Mouse (Mus musculus) testis, postnatal 14 days (tissue): ENCODE results near the gene Arid3b.

ENCODE experiments used
- DNase-seq: peaks from one replicate; pipeline ENCODE4 v3.0.0; 2021; ENCODE audit warnings: low spot score

The Arid3b gene

DNA sequence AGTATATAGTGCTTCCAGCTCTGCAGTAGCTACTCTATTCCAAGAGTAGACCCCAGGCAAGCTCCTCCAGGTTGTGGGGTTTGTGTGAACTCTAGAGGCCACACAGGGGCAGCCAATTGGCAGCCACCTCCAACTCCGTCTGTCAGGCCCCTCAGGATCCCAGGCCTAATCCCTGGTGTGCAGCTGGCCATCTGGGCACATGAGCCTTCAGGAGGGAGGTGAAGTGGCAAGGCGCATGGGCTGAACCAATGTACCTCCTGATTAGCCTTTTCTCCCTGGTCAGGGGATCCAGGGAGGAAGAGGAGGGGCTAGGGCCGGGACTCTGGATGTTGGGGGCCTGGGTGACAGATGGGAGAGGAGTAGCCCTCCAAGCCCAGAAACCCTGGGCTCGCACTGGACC is 60.9 kb downstream of the Arid3b start:
- DNase-seq: no peak

DNA sequence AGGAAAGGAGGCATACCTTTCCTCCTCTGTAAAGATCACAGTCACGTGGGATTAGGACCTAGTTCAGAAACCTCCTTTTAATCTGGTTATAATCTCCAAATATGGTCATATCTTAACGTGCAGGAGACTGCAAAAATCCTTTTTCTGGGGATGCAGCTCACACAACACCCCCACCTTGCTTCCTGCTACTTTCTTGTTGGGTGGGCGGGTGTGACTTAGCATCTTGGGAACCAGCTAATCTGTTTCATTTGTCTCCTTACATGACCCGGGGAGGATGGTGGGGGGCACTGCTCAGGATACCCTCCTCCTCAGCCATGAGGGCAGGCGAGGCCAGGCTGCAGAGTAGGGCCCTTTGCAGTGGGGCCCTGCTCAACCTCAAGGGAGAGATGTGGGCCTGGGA is 61.6 kb downstream of the Arid3b start:
- DNase-seq: no peak

GRCm38 (mm10) chr9:57774168-57774567 is 62.4 kb downstream of the Arid3b start:
- DNase-seq: no peak

GRCm38 (mm10) chr9:57773754-57774153 is 62.8 kb downstream of the Arid3b start:
- no peak for DNase-seq

DNA sequence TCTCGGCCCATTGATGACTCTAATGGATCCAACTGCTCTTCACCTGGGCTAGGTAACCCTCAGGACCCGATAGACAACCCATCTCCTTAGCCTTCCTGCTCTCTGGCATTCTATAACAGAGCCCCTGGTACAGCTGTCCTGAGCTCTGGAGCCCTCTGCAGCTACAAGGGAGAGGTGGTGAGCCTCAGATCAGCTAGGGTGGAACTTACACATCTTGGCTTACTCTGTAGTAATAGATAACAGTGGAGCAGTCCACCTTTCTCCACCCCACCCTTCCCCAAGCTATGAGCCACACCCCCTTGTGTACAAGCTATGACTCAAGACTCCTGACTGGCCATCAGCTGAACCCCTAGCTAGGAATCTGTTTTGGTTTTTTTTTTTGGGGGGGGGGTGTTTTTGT is 65.8 kb downstream of the Arid3b start:
- DNase-seq: no peak

DNA sequence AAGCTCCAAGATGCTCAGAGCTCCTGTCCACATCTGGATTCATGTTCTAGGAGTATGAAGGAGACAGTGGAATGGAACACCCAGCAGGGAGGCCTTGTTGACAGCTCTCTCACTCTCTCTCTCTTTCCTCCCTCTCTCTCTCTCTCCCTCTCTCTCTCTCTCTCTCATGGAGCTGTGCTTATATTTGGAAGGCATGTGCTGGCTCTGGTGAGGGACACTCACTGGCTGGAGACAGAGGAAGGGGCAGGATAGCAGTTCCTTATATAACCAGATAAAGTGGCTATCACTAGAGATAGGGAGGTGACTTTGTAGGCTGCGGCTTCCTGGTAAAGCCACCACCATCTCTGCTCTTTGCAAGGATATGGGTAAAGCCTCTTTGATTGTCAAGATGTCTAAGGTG is 66.4 kb downstream of the Arid3b start:
- no peak for DNase-seq

DNA sequence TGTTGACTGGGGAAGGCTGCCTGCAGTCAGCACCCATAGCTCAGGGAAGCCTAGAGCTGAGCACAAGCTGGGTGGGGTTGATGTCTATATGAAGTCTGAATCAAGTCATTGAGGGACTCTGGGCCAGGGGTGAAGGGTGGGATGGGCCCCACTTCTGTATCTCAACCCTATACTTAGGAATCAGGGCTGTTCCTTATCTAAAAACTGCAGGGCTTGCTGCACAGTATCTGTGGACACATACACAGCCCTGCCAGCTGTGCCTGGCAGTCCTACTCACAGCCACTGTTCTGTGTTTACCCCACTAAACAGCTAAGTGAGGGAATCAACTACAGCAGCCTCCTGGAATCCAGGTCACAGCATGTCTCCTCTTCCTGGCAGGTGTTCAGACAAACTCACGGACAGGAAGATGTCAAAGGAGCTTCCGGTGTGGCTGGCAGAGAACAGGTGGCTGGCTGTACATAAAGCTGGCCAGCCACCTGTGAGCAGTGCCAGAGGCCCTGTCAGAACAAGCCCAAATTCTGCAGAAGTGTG is 67.0 kb downstream of the Arid3b start:
- DNase-seq: no peak

DNA sequence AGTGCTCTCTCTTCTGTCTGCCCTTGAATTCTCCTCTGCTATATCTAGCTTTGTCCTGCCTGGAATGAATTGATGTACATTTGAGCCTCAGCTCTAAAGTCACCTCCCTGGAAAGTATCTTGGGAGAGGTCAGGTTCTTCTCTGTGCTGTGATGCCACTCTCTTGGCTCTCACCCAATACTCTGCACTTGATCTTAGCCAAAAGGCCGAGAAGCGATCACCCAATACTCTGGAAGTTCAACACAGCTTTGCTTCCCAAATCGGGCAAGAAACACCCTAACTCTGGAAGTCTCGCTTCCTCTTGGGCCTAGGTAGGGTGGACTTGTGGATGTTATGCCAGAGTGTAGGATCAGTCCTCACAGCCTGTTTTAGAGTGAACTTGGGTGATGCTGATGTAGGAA is 69.4 kb downstream of the Arid3b start:
- no peak for DNase-seq

- DNase-seq: no peak
Measured at GRCm38 (mm10) chr9:57766431-57766830, 70.2 kb downstream of the Arid3b start.

DNA sequence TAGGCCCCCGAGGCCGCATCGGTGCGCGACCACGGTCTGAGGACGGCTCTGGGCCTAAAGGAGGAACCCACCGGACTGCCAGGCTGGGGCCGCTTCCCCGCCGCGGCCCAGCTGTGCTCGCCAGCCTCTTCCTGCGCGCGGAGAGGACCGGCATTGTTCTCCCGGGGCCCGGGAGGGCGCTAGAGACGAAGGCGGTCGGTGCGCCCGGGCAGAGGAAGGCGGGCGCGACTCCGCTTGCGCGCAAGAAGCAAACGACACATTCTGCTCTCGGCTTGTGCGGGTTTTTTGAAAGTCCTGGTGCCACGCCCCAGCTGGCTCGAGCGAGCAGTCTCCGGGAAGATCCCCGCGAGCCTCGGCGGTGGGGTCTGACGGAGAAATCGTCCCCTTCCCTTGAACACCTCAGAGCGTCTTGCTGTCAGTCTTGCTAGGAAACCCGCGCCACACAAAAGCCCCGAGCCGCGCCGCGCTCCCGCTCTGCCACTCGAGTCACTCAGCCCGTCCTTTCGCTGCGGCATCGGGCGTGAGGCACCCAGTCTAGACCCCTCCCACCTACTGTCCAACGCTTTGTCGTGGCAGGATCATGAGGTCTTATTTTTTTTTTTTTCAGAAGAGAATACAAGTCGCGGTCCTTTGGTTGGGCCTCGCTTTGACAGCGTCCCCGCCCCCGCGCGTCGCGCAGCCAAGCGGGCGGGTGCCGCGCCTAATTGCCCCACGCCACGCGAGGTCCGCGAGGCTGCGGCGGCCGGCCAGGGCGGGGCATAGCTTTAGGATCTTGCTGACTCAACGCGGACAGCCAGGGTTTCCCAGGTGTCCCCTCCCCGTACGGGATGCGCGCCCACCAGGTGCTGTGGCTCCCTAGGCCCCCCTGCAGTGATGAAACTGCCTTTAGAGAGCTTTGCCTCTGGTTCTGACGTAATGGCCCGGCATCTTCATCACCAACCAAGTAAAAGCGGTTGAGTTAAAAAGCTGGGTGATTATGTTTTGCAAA is 70.9 kb downstream of the Arid3b start, which contains the start of gene Clk3:
TSS of gene Clk3 (minus strand) at position 497 of the 988 bp plus-strand sequence.
- peak; percentile 77 for DNase-seq

DNA sequence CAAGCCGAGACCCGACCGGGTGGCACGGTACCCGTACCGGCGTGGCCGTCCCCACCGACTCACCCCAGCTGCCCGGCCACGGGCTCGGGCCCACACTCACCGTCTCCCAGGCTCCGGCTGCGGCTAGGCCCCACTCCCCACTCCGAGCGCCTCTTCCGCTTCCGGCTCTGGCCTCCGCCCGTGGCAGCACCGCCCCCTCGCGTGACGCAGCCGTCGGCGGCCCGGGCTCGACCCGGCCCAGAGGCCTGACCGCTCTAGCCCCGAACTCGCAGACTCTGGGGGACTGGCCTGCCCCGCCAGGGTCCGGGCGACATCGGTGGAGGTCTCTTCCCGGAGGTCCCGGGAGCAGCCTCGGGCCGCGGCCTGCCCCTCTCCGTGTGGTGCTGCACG is 71.6 kb downstream of the Arid3b start:
- DNase-seq: peak; percentile 96

DNA sequence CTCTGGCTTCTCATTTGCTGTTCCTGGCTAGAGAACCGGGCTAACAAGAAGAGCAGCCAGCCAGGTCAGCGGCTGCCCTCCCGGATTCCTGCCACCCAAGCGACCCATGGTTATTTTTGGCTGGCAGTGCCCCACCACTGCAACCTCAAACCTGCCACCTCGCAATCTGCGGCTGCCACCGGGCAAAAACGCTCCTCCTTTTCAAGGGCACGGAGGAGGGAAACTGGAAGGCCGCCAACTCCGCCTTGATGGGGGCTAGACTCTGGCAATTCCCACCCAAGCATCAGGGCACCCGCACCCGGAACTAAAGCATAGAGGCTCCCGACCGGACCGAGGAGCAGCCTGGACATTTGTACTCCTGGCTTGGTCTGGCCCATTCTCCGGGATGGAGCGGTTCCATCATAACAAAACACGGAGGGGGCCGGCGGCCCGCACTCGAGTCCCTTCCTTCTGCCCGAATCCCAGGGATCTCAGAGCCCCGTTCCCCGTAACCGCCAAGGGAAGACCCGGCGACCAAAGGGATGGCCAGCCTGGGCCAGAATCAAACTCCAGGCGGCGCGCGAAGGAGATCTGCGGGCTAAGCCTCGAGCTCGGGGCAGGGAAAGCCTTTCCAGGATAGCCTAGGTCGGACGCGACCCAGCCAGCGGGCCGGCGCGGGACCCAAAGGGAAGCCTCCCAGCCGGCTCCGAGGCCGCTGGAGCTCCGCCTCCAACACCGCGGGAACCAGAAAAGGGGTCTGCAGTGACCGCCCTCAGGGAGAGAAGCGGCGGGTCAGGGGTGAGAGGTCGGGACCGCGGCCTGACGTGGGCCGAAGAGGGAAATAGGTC is 72.2 kb downstream of the Arid3b start:
- DNase-seq: peak; percentile 77

GRCm38 (mm10) chr9:57762563-57762991 is 74.0 kb downstream of the Arid3b start:
- no peak for DNase-seq

DNA sequence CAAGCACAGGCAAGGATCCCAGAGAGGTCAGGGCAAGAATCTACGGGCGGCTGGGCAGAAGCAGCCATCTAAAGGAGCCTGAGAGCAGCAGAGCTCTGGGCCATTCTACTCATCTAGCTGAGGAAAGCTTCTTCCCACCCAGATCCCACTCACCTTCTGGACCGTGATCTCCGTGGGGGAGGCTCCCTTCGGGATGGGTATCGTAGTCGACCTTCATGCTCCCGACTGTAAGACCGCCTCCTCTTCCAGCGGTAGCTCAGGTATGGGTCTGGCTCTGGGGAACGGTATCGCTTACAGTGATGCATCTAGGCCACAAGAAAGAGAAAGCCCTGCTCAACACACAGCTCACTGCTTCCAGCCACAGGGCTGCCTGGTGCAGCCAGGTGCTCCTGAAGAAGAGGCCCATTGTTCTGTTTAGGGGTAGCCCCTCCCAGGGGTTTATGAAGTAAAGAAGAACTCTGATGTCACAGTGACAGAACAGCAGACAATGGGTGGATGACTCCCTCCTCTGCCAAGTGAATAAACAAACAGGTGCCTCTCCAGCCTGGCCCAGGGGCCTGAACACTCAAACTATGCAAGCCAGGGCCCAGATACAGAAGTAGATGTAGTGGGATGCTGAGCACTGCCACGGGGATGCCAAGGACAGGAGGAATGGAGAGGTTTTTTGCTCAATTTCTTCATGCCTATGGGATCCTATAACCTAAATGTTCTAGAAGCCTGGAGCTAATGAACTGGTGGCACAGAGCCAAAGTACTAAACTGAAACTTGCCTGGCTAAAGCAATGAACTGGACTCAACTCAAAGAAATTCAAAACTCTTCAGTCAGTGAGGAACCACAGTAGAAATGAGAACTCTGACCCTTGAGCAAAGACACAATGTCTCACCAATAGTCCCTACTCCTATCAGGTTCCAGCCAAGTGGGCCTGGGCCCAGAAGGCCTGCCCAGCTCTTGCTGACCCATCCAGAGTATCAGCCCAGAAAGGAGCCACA is 74.7 kb downstream of the Arid3b start:
- DNase-seq: no peak

DNA sequence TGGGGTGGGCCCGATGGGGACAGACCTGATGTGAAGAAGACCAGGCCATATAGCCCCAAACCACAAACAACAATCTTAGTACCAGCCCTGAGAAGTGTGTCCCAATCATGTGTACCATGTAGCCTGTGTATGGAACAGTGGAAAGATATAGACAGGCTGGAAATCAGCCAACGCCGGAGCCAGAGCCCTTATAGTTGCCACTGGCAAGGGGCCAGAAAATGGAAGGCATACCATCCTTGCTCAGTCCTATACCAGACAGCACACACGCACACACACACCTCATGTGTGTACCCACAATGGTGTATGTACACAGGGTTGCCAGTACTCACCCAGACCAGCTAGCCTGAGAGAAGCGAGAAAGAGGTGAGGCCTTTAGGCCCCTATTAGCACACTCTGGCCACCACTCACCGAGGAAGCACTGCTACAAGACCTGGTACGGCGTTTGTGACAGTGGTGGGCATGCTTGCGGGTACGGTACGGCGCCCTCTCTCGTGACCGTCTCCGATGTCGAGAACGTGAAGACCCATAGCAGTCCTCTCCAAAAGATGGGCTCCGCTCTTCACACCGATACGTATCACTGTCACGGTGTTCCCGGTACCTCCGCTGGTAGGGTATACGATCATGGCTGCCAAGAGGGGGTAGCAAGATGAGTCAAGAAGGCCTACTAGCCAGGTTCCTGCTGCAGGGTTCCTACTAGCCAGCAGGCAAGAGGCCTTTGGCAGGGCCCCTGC is 76.0 kb downstream of the Arid3b start:
- no peak for DNase-seq

DNA sequence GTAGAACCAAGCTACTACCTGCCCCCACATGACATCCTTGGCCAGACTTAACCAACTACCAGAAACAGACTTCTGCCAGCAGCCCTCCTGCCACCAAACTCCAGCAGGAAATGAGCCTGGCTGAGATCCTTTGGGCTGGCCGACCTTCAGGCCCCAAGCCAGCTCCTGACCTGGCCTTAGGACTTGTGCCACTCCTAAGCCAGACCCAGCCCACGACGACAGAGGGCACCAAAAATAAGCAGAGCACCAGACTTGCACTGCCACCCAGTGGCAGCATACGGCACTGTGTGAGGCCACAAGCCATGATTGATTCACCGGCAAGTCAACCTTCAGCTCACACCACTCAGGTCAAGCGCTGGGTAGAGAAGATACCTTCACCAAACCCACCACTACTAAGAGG is 77.3 kb downstream of the Arid3b start:
- peak; percentile 32 for DNase-seq

- no peak for DNase-seq
Measured at GRCm38 (mm10) chr9:57758528-57758927, 78.1 kb downstream of the Arid3b start.

GRCm38 (mm10) chr9:57757578-57757977 is 79.0 kb downstream of the Arid3b start:
- DNase-seq: no peak

DNA sequence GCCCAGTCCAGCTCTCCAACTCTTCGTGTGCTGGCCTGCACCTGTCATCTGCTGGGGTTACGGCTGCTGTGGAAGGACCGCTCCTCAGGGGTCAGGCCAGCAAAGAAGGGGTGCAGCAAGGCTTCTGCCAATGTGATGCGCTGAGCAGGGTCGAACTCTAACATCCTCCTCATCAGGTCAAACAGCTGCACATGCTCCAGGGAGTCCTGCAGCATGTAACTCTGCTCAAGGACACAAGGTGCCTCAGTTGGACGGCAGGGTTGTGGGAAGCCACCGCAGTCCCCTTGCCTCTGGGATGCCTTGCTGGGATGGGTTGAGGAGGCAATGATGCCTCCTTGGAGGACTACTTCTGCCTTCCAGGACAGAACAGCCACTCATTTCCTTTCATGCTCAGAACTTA is 85.7 kb downstream of the Arid3b start:
- no peak for DNase-seq

DNA sequence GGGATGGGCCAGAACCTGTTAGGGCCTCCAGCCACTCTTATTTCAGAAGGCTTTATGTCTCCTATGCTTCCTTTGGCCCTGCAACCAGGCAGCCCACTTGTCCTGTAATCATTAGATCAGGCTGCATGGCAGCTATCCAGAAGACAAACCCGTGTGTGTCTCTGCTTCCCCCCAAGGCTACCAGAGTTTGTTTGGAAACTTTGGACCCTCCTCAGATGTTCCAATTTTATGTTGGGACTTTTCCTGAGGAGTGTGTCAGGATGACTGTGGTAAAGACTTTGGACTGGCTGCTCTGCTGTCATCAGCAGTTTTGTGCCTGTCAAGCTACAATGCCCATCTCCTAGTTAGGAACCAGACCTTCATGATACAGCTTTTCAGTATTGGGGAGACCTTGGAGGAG is 87.8 kb downstream of the Arid3b start:
- DNase-seq: no peak

GRCm38 (mm10) chr9:57748137-57748536 is 88.5 kb downstream of the Arid3b start:
- DNase-seq: no peak
